Mouse (Mus musculus): ENCODE data around the gene Atat1.

The Atat1 gene

DNA sequence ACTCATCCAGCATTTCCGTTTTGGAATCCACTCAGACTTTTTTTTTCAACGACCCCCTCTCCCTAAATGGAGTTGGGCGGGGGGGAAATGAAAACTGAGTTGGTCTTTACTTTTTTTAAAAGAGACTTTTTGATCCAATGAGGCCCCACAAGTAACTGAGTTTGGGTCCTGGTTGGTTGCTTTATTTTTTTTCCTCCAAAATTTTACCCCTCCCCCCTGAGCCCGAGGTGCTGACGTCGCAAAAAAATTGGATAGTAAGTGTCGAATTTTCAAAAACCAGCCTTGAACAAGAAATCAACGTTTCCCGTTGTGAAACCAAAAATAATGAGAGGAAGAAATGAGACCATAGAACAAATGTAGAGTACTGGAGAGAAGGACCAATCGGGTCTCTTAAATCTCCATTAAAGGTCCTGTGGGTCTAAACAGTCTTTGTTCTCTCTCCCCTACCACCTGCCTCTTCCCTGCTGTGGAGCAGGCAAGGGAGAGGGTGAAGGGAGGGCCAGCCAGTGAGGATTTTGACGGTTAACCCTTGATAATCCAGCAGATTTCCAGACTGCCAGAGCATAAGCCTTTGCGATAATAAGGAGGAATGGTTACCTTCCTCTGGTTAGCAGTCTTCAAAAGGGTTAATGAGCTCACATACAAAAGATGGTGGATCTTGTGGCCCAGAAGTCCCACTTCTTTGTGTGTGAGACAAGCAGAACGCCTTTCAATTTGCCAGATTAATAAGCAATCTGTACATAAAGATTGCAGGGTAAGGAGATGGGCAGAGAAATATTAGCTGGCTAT, 7.8 kb upstream of the Atat1 start:
- peak; percentile 77 for DNase-seq (ENCODE audit: low read depth, low spot score)

- no peak for DNase-seq (ENCODE audit: low read depth, low spot score)
These were observed 7.2 kb upstream of the Atat1 start for GRCm38 (mm10) chr17:35917143-35917462.

DNA sequence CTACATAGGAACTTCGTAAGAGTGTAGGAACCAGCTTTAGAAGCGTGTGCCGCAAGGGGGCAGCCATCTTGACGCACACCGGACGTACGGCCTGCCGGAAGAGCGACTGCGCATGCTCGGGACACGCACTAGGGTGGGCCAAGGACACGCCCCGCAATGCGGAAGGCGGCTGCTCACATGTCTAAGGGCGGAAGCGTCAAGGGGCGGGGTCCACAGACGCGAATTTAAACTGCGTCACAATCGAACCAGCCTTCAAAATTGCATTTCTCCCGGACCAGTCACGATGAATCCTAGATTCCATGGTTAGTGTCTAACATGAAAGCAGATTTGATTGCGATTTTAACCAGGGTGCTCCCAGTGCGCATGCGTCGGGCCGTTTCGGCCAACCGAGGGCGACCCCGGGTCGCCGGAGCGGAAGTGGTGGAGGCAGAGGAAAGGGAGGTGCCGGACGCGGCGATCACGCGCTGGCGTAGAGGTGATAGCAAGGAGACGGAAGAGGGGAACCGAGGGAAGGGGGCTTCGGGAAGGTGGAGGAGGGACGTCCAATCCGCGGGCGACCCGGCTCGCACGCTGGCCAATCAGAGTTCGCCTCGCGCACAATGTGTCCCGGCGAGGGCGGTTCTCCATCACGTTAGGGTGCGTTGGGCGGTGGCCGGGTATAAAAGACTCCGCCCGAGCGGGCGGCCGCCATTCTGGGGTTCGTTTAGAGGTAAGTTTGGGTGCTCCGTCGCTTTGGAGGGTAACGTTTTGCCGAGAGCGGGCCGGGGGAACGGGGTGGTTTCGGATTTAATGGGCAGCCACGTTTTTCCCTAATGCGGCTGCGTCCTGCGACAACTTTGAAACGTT, 6.6 kb upstream of the Atat1 start, which contains the start of the genes Mrps18b and Ppp1r10:
Gene Mrps18b (minus strand): TSS at position 93 of the 846 bp plus-strand sequence.
Gene Ppp1r10 (plus strand): TSS at position 138 of the 846 bp plus-strand sequence.
- peak; percentile 99 for DNase-seq (ENCODE audit: low read depth, low spot score)

- DNase-seq (ENCODE audit: low read depth, low spot score): no peak
These were observed 5.8 kb upstream of the Atat1 start for GRCm38 (mm10) chr17:35915538-35916296.

DNA sequence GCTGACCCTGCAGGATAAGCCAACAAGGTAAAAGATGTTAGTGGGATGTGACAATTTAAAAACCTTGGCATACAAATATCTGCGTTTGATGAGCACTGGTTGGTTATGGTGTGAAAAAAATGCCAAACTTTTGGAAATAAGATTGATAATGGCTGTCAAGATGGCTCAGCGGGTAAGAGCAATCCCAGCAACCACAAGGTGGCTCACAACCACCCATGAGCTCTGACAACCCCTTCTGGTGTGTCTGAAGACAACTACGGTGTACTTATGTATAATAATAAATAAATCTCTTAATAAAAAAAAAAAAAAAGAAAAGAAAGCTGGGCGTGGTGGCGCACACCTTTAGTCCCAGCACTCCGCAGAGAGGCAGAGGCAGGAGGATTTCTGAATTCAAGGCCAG, 5.1 kb upstream of the Atat1 start:
- no peak for DNase-seq (ENCODE audit: low read depth, low spot score)

DNA sequence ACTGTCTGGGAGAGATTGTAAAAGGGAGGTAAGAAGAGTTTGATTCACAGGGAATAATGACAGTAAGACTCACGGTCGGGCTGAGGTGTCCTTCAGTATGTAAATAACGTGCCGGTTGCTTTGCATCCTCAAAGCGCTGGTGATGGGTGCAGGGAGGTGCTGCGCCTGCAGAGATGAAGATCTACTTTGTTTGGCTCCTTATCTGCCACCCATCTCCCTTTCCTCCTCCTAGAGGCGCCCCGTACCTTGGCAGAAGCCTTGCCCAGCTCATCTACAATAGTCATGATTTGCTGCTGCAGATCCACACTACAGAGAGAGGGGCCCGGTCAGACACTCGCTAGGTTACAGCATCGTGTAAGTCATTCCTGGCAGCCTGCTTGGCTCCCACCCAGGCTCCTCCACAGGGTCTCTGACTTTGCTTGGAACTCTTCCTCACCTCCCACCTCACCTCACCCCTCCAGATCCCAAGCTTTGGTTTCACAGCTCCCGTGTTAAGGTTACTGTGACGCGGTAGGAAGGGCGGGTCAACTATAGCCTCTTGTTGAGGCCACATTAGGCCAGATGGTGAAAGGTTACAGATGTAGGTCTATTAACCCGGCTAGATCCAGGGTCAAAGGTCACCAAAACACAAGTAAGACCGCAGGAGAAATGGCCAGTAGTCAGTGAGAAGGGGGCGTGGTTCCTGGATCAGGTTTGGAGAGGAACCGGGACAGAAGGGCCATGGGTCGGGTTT, 523 bp downstream of the Atat1 start:
- no peak for DNase-seq (ENCODE audit: low read depth, low spot score)

- DNase-seq (ENCODE audit: low read depth, low spot score): no peak
These were observed 2.3 kb downstream of the Atat1 start for GRCm38 (mm10) chr17:35907609-35908008.

GRCm38 (mm10) chr17:35905587-35905986, 4.3 kb downstream of the Atat1 start:
- DNase-seq (ENCODE audit: low read depth, low spot score): no peak

DNA sequence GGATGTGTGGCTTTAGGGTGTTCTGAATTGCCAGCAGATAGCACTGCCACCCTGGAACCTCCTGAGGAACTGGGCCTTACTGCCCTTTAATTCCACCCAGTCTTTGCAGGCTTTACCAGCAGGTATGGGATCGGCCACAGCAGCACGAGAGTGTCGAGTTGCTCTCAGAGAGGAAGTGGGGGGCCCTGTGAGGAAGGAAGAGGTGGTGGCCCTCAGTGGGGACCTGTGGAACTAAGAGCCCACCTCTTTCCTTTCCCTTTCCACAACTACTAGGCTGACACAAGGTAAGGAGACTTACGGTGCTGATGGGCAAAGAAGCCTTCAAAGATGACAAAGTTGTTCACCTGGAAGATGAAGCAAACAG, 5.9 kb downstream of the Atat1 start:
- DNase-seq (ENCODE audit: low read depth, low spot score): no peak

GRCm38 (mm10) chr17:35903343-35903991, 6.4 kb downstream of the Atat1 start:
- DNase-seq (ENCODE audit: low read depth, low spot score): no peak

DNA sequence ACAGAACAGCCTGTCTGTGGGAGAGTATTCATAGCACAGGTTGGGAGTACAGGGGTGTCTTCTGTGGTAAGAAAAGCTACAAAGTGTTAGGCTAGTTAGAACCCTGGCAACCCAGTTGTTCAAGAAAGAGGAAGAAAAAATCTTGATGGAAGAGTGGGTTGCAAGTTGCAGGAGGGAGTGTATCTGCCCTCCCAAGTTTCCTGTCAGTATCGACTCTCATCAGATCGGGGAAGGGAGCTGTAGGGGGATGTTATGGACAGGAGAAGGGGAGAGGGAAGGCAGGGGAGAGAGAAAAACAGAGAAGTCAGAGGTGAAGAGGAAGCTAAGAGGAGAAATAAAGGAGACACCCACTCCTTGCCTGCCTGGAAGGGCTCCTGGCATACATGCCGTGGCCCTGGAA, 9.2 kb downstream of the Atat1 start:
- no peak for DNase-seq (ENCODE audit: low read depth, low spot score)

- DNase-seq (ENCODE audit: low read depth, low spot score): no peak
These were observed 12.0 kb downstream of the Atat1 start for GRCm38 (mm10) chr17:35897644-35898573.

DNA sequence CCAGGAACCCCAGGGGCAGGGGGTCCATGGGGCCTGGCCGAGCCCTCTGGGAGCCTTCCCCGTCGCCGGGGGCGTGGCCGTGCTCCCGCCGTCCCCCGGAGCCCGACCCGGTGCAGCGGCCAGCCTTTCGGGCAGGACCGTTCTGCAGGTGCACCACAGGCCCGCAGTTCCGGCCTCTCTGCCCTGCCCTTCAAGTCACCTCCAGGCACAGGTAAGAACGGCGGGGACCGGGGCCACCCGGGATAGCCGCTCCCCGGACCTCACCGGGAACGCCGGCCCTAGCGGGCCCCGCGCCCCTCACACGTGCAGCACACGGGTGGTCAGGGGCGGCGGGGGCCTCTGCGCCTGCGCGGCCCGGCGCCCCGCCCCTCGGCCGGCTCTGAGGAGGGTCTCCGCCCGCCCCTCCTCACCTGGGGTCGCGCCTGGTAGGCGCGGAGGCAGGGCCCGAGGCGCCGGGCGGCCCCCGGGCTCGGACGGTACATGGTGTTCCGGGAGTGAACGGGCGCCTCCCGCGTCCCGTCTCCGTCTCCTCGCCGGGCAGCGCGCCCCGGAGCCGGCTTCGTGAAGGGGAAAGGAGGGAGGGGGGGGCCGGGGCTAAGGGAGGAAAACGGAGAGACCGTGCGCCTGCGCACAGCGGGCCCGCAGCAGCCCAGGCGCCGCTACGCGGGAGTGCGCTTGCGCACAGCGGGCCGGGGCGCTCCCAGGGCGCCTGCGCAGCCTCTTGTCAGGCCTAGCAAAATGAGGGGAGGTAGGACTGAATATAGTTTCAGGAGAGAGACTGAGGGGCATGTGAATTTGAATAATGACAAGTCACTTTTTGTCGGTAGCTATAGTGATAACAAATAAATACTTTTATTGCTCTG, 12.9 kb downstream of the Atat1 start, which contains the start of gene 2310061I04Rik:
Gene 2310061I04Rik (minus strand): TSS at position 651 of the 863 bp plus-strand sequence.
- peak; percentile 81 for DNase-seq (ENCODE audit: low read depth, low spot score)

DNA sequence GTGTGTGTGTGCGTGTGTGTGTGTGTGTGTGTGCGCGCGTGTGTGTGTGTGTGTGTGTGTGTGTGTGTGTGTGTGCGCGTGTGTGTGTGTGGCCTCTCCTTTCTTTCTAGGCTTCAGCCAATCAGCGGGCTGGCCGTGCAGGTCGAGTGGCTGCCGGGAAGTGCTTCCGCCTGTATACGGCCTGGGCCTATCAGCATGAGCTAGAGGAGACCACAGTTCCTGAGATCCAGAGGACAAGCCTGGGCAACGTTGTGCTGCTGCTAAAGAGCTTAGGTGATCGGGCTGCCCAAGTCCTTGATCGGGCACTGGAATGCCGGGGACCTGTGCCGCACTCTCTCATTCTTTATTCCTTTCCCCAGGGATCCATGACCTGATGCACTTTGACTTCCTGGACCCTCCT, 22.1 kb downstream of the Atat1 start:
- no peak for DNase-seq (ENCODE audit: low read depth, low spot score)

DNA sequence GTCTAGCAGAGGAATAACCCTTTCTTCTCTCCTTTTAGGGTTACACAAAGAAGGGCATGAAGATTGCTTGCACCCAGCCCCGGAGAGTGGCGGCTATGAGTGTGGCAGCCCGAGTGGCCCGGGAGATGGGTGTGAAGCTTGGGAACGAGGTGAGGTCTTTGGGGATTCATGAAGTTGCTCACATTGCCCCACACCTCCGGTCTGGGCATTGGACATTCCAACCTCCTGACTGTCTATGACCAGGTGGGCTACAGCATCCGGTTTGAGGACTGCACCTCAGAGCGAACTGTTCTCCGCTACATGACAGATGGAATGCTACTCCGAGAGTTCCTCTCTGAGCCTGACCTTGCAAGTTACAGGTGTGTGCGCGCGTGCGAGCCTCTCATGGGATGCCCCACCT, 26.1 kb downstream of the Atat1 start:
- no peak for DNase-seq (ENCODE audit: low read depth, low spot score)

DNA sequence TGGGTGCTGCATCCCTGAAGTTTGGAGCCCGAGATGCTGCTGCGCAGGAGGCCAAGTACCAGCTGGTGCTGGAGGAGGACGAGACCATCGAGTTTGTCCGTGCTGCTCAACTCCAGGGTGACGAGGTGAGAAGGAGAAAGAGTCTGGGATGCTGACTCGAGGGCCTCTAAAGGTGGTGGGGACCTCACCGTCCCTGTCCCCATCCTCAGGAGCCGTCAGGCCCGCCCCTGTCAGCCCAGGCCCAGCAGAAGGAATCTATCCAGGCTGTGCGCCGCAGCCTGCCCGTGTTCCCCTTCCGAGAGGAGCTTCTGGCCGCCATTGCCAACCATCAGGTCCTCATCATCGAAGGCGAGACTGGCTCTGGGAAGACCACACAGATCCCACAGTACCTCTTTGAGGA, 27.0 kb downstream of the Atat1 start:
- no peak for DNase-seq (ENCODE audit: low read depth, low spot score)

DNA sequence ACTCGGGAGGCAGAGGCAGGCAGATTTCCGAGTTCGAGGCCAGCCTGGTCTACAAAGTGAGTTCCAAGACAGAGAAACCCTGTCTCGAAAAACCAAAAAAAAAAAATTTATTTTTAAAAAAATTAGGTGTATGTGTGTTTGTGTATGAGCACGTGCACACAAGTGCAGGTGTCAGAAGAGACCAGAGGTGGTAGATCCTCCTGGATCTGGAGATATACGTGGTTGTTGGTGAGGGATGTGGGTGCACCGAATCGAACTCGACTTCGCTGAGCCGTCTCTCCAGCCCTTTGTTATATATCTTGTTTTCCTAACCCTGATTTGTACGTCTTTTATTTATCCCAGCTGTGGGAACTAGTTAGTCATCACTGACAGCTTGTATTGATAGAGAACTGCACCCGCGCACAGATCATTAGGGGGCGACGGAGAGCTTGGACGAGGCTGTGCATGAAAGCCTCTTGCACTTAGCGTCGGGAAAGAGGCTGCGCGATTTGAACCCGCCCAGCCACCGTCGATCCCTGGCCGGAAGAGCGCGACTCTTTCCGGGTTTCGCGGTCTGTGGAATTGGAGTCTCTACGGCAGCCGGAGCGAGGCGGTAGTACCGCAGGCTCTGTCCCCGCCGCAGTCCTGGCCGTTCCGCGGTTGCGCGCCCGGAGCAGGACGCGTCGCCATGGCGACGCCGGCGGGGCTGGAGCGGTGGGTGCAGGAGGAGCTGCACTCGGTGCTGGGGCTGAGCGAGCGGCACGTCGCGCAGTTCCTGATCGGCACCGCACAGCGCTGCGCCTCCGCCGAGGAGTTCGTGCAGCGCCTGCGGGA, 30.4 kb downstream of the Atat1 start, which contains the start of gene Dhx16:
Gene Dhx16 (plus strand): TSS at position 575 of the 813 bp plus-strand sequence.
- DNase-seq (ENCODE audit: low read depth, low spot score): peak; percentile 97

DNA sequence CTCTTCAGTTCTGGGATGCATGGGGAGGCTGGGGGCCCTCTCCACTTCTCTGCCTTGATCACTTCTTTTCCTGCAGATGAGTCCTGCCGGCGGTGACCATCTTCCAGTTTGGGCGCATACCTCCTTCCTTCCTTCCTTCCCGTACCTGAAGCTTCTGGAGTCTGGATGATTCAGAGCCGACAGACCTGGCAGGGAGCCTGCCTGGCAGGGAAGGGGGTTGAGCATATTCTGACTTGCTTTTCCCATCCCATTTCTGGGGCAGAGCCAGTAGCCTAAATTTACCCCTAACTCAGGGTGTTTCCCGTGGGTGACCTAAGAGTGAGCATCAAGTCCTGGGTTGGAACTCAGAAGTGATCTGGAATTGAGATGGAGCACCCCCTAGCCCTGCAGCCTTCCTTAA, 35.2 kb downstream of the Atat1 start:
- DNase-seq (ENCODE audit: low read depth, low spot score): peak; percentile 46
